Mouse (Mus musculus): Measurements from ENCODE around the gene Pmpcb. TPM values are rescaled to one million over a fixed set of nuclear protein-coding genes. Genes with fewer than 3 reads are reported as not detected.
"Not testable (repeated sequence)": the region's sequence is repeated elsewhere in the genome, so short reads cannot be mapped to it uniquely, and the experiment has no call there.

Pmpcb gene
- polyA plus RNA-seq (2015; fragmentation: Nextera tagmentation; extraction: Ambion mirVana), result 90.5 and 97.7 TPM in 2 replicates

- Histone ChIP-seq H3K27me3 (no peaks in the 10 kb centered on the region), H3K9me3 (replicated peaks) (no peaks in the 10 kb centered on the region), H3K4me2 (peak within 1 kb of the TSS; percentile 67), H3K9ac (peak within 1 kb of the TSS; percentile 89), H3K27ac (peak within 1 kb of the TSS; percentile 88), H3K4me1 (peaks cover 18% of the 10 kb centered on the region), H3K4me3 (replicated peaks) (peak within 1 kb of the TSS; percentile 99), H3K36me3 (peaks cover 32% of the 10 kb centered on the region)
- WGBS, result under 1% methylated on average over 41 of the region's 42 CpGs
- peak; percentile 83 for ATAC-seq (replicated peaks; ENCODE audit: low FRiP score)
These were observed at the start of gene Pmpcb for GRCm38 (mm10) chr5:21736956-21737585. TSS of gene Pmpcb (plus strand) at chr5:21737141.

- Histone ChIP-seq H3K27me3 (no peaks in the 10 kb centered on the region), H3K9ac (no peak overlapping the region), H3K27ac (no peak overlapping the region), H3K4me3 (replicated peaks) (no peak overlapping the region), H3K36me3 (no peaks in the 10 kb centered on the region), H3K9me3 (replicated peaks) (no peaks in the 10 kb centered on the region), H3K4me2 (no peak overlapping the region), H3K4me1 (peaks cover 10% of the 10 kb centered on the region; the same call in 1 of the 2 replicates)
- ATAC-seq (replicated peaks; ENCODE audit: low FRiP score), result no peak
- WGBS, result 87% methylated on average over 5 of the region's 5 CpGs
These were observed 44.7 kb upstream of the Pmpcb start for GRCm38 (mm10) chr5:21692230-21692629.

GRCm38 (mm10) chr5:21693372-21693870 lies 43.5 kb upstream of the Pmpcb start:
- no peak overlapping the region for H3K27ac ChIP-seq
- no peaks in the 10 kb centered on the region for H3K36me3 ChIP-seq
- no peaks in the 10 kb centered on the region for H3K27me3 ChIP-seq
- 37% methylated on average over 3 of the region's 3 CpGs for WGBS
- H3K9ac ChIP-seq, result no peak overlapping the region
- peak; percentile 69; the same call in 1 of the 2 replicates for ATAC-seq (replicated peaks; ENCODE audit: low FRiP score)
- H3K4me1 ChIP-seq, result peaks cover 10% of the 10 kb centered on the region; the same call in 1 of the 2 replicates
- H3K4me3 ChIP-seq (replicated peaks), result no peak overlapping the region
- H3K9me3 ChIP-seq (replicated peaks), result no peaks in the 10 kb centered on the region
- no peak overlapping the region for H3K4me2 ChIP-seq

DNA sequence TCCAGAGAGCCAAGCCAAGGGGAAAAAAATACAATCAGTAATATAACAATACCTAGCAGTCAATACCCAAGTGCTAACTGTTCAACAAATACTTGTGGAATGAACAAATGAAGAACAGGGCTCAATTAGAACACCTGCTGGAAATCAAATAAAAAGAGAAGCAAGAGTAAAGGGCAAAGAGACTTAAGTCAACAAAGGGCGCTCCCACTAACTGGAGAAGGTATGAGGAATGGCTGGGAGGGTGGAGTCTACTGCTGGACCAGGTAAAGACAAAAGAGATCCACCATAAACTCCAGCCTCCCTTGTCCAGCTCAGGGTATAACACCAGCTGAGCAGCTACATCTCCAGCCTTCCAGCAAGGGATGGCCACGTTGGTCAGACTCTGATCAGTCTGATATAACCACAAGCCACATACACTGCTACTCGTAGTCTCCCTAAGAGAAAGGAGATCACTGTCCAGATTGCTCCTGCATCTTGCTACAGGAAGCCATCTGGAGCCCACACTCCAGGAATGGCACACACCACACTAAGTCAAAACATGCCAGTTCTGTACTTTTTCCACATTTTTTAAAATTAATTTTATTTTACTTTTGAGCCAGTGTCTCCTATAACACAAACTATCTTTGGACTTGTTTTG lies 42.0 kb upstream of the Pmpcb start:
- no peak for ATAC-seq (replicated peaks; ENCODE audit: low FRiP score)
- 89% methylated on average over 3 of the region's 3 CpGs for WGBS
- Histone ChIP-seq H3K9me3 (replicated peaks) (no peaks in the 10 kb centered on the region), H3K4me3 (replicated peaks) (no peak overlapping the region), H3K27me3 (no peaks in the 10 kb centered on the region), H3K27ac (no peak overlapping the region), H3K9ac (no peak overlapping the region), H3K36me3 (no peaks in the 10 kb centered on the region), H3K4me1 (peaks cover 13% of the 10 kb centered on the region), H3K4me2 (no peak overlapping the region)

DNA sequence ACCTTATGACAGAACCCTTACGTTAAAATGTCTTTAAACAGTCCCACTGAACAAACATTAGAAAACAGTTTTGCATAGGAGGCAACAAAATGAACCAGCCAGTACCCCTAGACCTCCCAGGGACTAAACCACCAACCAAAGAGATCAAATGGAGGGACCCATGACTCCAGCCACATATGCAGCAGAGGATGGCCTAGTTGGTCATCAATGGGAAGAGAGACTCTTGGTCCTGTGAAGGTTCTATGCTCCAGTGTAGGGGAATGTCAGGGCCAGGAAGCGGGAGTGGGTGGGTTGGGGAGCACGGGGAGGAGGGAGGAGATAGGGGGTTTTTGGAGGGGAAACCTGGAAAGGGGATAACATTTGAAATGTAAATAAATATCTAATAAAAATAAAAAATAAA lies 37.4 kb upstream of the Pmpcb start:
- Histone ChIP-seq H3K4me3 (replicated peaks) (peak overlapping the region; percentile 11; the same call in 1 of the 2 replicates), H3K4me2 (peak overlapping the region; percentile 43), H3K4me1 (peaks cover 10% of the 10 kb centered on the region)
- H3K9ac ChIP-seq; ATAC-seq (replicated peaks; ENCODE audit: low FRiP score); H3K36me3 ChIP-seq; H3K9me3 ChIP-seq (replicated peaks); H3K27ac ChIP-seq; H3K27me3 ChIP-seq: not testable (repeated sequence)
- 71% methylated on average over 3 of the region's 3 CpGs for WGBS

- Histone ChIP-seq H3K9ac (peak overlapping the region; percentile 48), H3K9me3 (replicated peaks) (no peaks in the 10 kb centered on the region), H3K36me3 (no peaks in the 10 kb centered on the region), H3K27me3 (no peaks in the 10 kb centered on the region), H3K27ac (peak overlapping the region; percentile 82; the same call in 1 of the 2 replicates), H3K4me3 (replicated peaks) (peak overlapping the region; percentile 55), H3K4me2 (peak overlapping the region; percentile 77), H3K4me1 (peaks cover 10% of the 10 kb centered on the region)
- no peak for ATAC-seq (replicated peaks; ENCODE audit: low FRiP score)
- 14% methylated on average over 10 of the region's 10 CpGs for WGBS
These were observed 36.6 kb upstream of the Pmpcb start for GRCm38 (mm10) chr5:21700272-21700821.

- Histone ChIP-seq H3K36me3 (no peaks in the 10 kb centered on the region), H3K27me3 (no peaks in the 10 kb centered on the region), H3K27ac (peak overlapping the region; percentile 82), H3K9ac (peak overlapping the region; percentile 48), H3K4me2 (peak overlapping the region; percentile 77), H3K4me3 (replicated peaks) (peak overlapping the region; percentile 55), H3K4me1 (peaks cover 10% of the 10 kb centered on the region), H3K9me3 (replicated peaks) (0 out of 2 replicates have a peak, but pooled peaks cover under 1% of the 10 kb centered on the region)
- WGBS, result 0% methylated on average over 22 of the region's 22 CpGs
- no peak; the same call in none of the 2 replicates for ATAC-seq (replicated peaks; ENCODE audit: low FRiP score)
These were observed 36.0 kb upstream of the Pmpcb start for GRCm38 (mm10) chr5:21700934-21701333.

DNA sequence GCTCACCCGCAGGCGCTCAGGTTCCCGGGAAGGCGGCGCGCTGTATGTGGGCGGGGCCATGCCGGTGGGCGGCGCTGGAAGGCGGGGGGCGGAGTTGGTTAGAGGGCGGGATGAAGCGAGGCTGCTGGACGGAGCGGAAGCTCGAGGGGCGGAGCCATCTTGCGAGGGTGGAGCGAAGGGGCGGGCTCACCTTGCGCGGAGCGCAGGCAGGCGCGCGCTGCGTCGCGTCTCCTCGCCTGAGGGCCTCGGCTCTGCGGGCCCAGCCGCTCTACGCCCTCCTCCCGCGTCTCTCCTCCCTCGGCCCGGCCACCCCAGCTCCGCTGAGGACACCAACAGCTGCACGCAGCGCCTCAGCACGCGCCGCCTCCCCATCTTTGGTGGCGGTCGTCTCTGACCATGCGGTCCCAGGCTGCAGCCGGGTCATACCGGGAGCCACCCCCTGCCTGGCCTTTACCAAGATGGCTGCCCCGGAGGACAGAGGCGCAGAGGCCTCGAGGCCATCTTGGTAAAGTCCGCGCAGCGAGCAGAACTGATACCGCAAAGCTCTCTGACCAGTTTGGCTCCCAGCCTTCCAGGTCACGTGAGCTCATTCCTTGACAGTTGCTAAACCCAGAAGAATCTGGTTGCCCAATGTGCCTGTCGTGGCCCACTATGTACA lies 35.5 kb upstream of the Pmpcb start, which contains the start of gene Napepld:
Gene Napepld (minus strand): TSS at position 46 of the 658 bp plus-strand sequence.
- 0 out of 2 replicates have a peak, but pooled peaks cover 2% of the 10 kb centered on the region for H3K9me3 ChIP-seq (replicated peaks)
- WGBS, result under 1% methylated on average over 48 of the region's 59 CpGs
- ATAC-seq (replicated peaks; ENCODE audit: low FRiP score), result peak; percentile 99

DNA sequence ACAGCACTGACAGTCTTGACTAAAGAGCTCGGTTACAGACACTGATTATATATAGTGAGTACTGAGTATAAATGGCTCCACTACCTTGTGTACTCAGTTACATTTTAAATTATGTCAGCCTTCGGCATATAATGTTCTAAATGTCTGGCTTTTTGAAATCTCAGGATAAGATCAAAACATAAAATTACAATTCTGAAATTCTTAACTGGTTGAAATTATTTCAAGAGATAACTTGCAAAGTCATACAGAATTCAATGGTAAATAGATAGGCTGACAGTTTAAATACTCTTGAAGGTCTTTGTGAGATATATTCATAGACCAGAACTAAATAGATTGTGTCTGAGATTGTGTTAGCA lies 35.0 kb upstream of the Pmpcb start:
- H3K9ac ChIP-seq, result peak overlapping the region; percentile 60; the same call in 1 of the 2 replicates
- no peaks in the 10 kb centered on the region for H3K27me3 ChIP-seq
- peaks cover 6% of the 10 kb centered on the region for H3K4me1 ChIP-seq
- no peak for ATAC-seq (replicated peaks; ENCODE audit: low FRiP score)
- peak overlapping the region; percentile 77 for H3K4me2 ChIP-seq
- peak overlapping the region; percentile 92 for H3K27ac ChIP-seq
- H3K4me3 ChIP-seq (replicated peaks), result peak overlapping the region; percentile 55
- H3K9me3 ChIP-seq (replicated peaks), result 0 out of 2 replicates have a peak, but pooled peaks cover 2% of the 10 kb centered on the region
- WGBS, result 56% methylated on average over 2 of the region's 2 CpGs
- H3K36me3 ChIP-seq, result no peaks in the 10 kb centered on the region

More for the DNA sequence above, 35.5 kb upstream of the Pmpcb start, which contains the start of gene Napepld:
- H3K27me3 ChIP-seq, result no peaks in the 10 kb centered on the region
- peak within 1 kb of the TSS; percentile 60 for H3K9ac ChIP-seq
- no peaks in the 10 kb centered on the region for H3K36me3 ChIP-seq
- peaks cover 10% of the 10 kb centered on the region for H3K4me1 ChIP-seq
- peak within 1 kb of the TSS; percentile 55 for H3K4me3 ChIP-seq (replicated peaks)
- peak within 1 kb of the TSS; percentile 92 for H3K27ac ChIP-seq
- peak within 1 kb of the TSS; percentile 77 for H3K4me2 ChIP-seq

- Histone ChIP-seq H3K4me2 (no peak overlapping the region), H3K9me3 (replicated peaks) (0 out of 2 replicates have a peak, but pooled peaks cover 2% of the 10 kb centered on the region), H3K4me1 (peaks cover 6% of the 10 kb centered on the region), H3K4me3 (replicated peaks) (no peak overlapping the region), H3K9ac (no peak overlapping the region), H3K27ac (no peak overlapping the region), H3K27me3 (no peaks in the 10 kb centered on the region), H3K36me3 (no peaks in the 10 kb centered on the region)
- no peak for ATAC-seq (replicated peaks; ENCODE audit: low FRiP score)
- 78% methylated on average over 6 of the region's 6 CpGs for WGBS
These were observed 34.0 kb upstream of the Pmpcb start for GRCm38 (mm10) chr5:21702873-21703475.

DNA sequence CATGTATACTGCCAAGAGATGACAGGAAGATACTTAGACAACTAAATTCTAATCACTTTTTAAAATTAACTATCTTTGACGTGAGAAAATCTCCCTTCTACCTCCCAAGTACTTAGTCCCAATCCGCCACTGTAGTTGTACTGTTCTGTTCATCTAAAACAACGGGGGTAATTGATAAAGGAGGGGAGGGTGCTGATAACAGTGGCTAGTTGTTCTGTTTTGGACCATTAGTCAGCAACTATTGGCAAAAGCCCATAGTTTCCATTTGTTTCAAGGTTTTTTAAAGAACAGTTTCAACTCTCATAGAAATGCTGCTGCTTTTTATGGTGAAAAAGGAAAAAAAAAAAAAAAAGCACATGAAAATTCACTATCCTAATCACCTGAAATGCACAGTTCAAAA lies 33.2 kb upstream of the Pmpcb start:
- H3K9me3 ChIP-seq (replicated peaks), result 0 out of 2 replicates have a peak, but pooled peaks cover 2% of the 10 kb centered on the region
- H3K4me1 ChIP-seq, result peaks cover 6% of the 10 kb centered on the region
- no peak overlapping the region for H3K9ac ChIP-seq
- H3K4me3 ChIP-seq (replicated peaks), result no peak overlapping the region
- no peak overlapping the region for H3K4me2 ChIP-seq
- 86% methylated on average over 3 of the region's 3 CpGs for WGBS
- no peaks in the 10 kb centered on the region for H3K36me3 ChIP-seq
- H3K27me3 ChIP-seq, result no peaks in the 10 kb centered on the region
- H3K27ac ChIP-seq, result no peak overlapping the region
- ATAC-seq (replicated peaks; ENCODE audit: low FRiP score), result no peak
